Mouse (Mus musculus): ENCODE measurements around the gene Slk. TPM values are rescaled to one million over a fixed set of nuclear protein-coding genes. Genes with fewer than 3 reads are reported as not detected.

Slk gene
- polyA plus RNA-seq, 1 experiment: 5.3 TPM

DNA sequence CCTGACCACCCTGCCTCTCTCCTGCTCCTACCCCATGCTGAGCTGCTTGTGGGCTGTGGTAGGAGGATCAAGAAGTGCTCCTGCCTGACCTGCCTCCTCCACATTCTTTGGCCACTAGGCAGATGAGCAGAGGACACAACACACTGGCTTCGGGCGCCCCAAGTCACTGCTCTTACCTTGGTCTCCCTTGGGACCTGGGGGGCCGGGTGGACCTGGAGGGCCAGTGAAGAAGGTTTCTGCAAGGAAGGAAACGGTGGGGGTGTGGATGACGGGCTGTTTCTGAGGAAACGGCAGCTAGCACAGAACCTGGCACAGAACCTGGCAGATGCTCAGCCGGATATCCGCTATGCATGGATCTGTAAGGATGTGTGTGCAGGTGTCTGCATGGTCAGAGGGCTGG, 73.7 kb downstream of the Slk start:
- DNase-seq (ENCODE audit: low read depth in 1 of 2, low spot score in 2 of 2): no peak
- H3K4me1 ChIP-seq (ENCODE audit: control insufficient read depth, insufficient read depth, insufficient read length): no peaks in the 10 kb centered on the region; the same call in 1 of the 2 replicates
- no peak for TF ChIP-seq POLR2A (IDR thresholded peaks at IDR 0.05; ENCODE audit: low read depth, low read length)
- no peak for TF ChIP-seq CTCF (IDR thresholded peaks at IDR 0.05; ENCODE audit: extremely low read depth, insufficient read depth, insufficient read length, insufficient replicate concordance)
- H3K4me3 ChIP-seq (ENCODE audit: extremely low read depth, insufficient read depth, insufficient read length): no peak overlapping the region
- no peaks in the 10 kb centered on the region for H3K27me3 ChIP-seq (ENCODE audit: control insufficient read depth, insufficient read depth, low read length)
- 80% methylated on average over 8 of the region's 8 CpGs for WGBS
- no peaks in the 10 kb centered on the region for H3K36me3 ChIP-seq (ENCODE audit: control insufficient read depth, insufficient read depth, low read length)
- H3K27ac ChIP-seq (ENCODE audit: insufficient read depth, low read length): no peak overlapping the region

DNA sequence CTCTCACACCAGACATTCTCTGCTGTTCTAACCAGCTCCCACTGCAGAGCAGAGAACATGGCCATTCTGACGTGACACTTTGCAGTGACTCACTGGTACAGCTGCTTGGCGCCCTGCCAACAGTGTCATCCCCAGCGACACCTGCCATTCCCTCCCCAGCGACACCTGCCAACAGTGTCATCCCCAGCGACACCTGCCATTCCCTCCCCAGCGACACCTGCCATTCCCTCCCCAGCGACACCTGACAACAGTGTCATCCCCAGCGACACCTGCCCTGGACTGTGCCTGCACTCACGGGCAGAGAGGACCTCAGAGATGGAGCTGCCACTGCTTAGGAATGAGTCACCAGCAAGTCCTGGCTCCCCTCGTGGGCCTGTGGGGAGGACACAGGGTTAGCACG, 75.4 kb downstream of the Slk start:
- TF ChIP-seq CTCF (IDR thresholded peaks at IDR 0.05; ENCODE audit: extremely low read depth, insufficient read depth, insufficient read length, insufficient replicate concordance): no peak
- TF ChIP-seq POLR2A (IDR thresholded peaks at IDR 0.05; ENCODE audit: low read depth, low read length): no peak
- H3K4me1 ChIP-seq (ENCODE audit: control insufficient read depth, insufficient read depth, insufficient read length): no peaks in the 10 kb centered on the region; the same call in 1 of the 2 replicates

DNA sequence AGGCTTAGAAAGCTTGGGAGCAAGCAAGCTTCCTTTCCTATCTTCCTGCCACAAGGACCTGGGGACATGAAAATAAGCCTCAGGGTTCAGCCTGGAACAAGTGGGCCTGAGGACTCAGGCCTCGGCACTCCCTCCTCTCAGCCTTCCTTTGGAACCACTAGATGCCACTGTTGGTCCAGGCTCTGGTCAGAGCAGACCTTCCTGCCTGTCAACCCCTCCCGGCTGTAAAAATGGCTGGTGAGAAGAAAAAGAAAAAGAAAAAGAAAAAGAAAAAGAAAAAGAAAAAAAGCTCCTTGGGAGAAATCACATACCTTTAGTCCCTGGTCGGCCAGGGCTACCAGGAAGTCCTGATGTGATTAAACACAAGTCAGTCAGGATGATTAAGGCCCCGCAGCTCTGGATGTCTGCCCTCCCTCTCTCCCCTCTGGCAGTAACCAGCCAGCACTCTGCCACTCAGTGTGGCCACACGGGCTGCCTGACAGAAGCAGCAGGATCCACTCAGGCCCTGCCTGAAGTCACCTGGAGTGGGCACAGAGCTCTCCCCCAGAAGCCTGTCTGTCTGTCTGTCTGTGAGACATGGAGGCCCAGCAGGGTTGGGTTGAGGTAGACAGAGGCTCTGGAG, 79.5 kb downstream of the Slk start:
- no peak for DNase-seq (ENCODE audit: low read depth in 1 of 2, low spot score in 2 of 2)
- WGBS: 23% methylated on average over 5 of the region's 5 CpGs
- H3K36me3 ChIP-seq (ENCODE audit: control insufficient read depth, insufficient read depth, low read length): no peaks in the 10 kb centered on the region
- TF ChIP-seq POLR2A (IDR thresholded peaks at IDR 0.05; ENCODE audit: low read depth, low read length) (no peak), CTCF (IDR thresholded peaks at IDR 0.05; ENCODE audit: extremely low read depth, insufficient read depth, insufficient read length, insufficient replicate concordance) (peak; percentile 50; the same call in 1 of the 2 replicates)
- H3K27me3 ChIP-seq (ENCODE audit: control insufficient read depth, insufficient read depth, low read length): no peaks in the 10 kb centered on the region
- H3K4me3 ChIP-seq (ENCODE audit: extremely low read depth, insufficient read depth, insufficient read length): no peak overlapping the region
- no peak overlapping the region for H3K27ac ChIP-seq (ENCODE audit: insufficient read depth, low read length)
- H3K4me1 ChIP-seq (ENCODE audit: control insufficient read depth, insufficient read depth, insufficient read length): no peaks in the 10 kb centered on the region

More for the DNA sequence above, 75.4 kb downstream of the Slk start:
- no peak overlapping the region for H3K4me3 ChIP-seq (ENCODE audit: extremely low read depth, insufficient read depth, insufficient read length)
- DNase-seq (ENCODE audit: low read depth in 1 of 2, low spot score in 2 of 2): no peak
- no peaks in the 10 kb centered on the region for H3K36me3 ChIP-seq (ENCODE audit: control insufficient read depth, insufficient read depth, low read length)
- no peaks in the 10 kb centered on the region for H3K27me3 ChIP-seq (ENCODE audit: control insufficient read depth, insufficient read depth, low read length)
- H3K27ac ChIP-seq (ENCODE audit: insufficient read depth, low read length): no peak overlapping the region
- 76% methylated on average over 11 of the region's 11 CpGs for WGBS

DNA sequence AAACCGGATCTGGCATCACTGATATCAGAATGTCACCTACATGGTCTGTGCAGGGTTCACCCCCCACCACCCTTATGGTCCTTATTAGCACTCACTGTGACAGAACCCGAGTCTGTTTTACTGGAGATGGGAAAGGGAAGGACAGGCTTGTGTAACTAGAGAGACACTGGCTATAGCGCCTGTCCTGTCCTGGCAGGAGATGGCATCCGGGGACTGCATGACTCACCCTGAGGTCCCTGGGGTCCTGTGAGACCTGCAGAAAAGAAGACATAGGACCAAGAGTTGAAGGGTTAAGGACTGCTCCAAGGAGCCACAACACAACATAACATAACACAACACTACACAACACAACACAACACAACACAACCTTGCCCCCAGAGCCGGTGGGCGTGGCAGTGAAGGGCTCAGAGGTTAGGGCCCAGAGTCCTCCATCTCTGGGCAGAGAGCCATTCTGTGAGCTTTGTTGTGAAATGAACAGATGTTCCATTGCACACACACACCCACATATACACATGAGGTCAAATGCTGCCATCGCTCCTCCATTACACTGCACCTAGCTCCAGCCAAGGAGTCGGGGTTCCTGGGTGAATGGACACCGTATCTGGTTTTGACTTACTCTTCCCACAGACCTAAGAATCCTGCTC, 80.4 kb downstream of the Slk start:
- H3K27me3 ChIP-seq (ENCODE audit: control insufficient read depth, insufficient read depth, low read length): no peaks in the 10 kb centered on the region
- no peak for DNase-seq (ENCODE audit: low read depth in 1 of 2, low spot score in 2 of 2)
- no peak for TF ChIP-seq CTCF (IDR thresholded peaks at IDR 0.05; ENCODE audit: extremely low read depth, insufficient read depth, insufficient read length, insufficient replicate concordance)
- TF ChIP-seq POLR2A (IDR thresholded peaks at IDR 0.05; ENCODE audit: low read depth, low read length): no peak
- H3K4me1 ChIP-seq (ENCODE audit: control insufficient read depth, insufficient read depth, insufficient read length): no peaks in the 10 kb centered on the region
- no peak overlapping the region for H3K4me3 ChIP-seq (ENCODE audit: extremely low read depth, insufficient read depth, insufficient read length)
- H3K36me3 ChIP-seq (ENCODE audit: control insufficient read depth, insufficient read depth, low read length): no peaks in the 10 kb centered on the region
- 89% methylated on average over 9 of the region's 9 CpGs for WGBS
- H3K27ac ChIP-seq (ENCODE audit: insufficient read depth, low read length): no peak overlapping the region

DNA sequence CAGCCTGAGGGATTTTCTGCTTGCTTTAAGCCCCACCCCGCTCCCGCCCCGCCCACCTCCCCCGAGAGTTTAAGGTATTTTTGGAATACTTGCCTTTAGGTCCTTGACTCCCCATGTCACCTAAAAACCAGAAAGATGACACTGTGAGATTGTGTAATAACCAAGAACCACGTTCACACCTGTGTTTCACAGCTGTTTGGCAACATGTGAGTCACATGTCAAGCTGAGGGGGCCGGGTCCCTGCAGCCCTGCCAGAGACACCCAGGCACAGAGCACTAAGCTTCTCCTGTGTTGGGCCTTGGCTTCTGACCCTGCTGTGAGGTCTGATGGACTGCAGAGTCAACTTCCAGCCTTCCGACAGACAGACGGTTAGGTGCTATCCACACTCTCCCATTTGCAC, 88.1 kb downstream of the Slk start:
- no peak for TF ChIP-seq POLR2A (IDR thresholded peaks at IDR 0.05; ENCODE audit: low read depth, low read length)
- no peak for TF ChIP-seq CTCF (IDR thresholded peaks at IDR 0.05; ENCODE audit: extremely low read depth, insufficient read depth, insufficient read length, insufficient replicate concordance)
- no peaks in the 10 kb centered on the region for H3K36me3 ChIP-seq (ENCODE audit: control insufficient read depth, insufficient read depth, low read length)
- 64% methylated on average over 8 of the region's 8 CpGs for WGBS
- no peak overlapping the region for H3K27ac ChIP-seq (ENCODE audit: insufficient read depth, low read length)
- no peak for DNase-seq (ENCODE audit: low read depth in 1 of 2, low spot score in 2 of 2)
- no peaks in the 10 kb centered on the region for H3K27me3 ChIP-seq (ENCODE audit: control insufficient read depth, insufficient read depth, low read length)
- H3K4me1 ChIP-seq (ENCODE audit: control insufficient read depth, insufficient read depth, insufficient read length): no peaks in the 10 kb centered on the region
- no peak overlapping the region for H3K4me3 ChIP-seq (ENCODE audit: extremely low read depth, insufficient read depth, insufficient read length)

DNA sequence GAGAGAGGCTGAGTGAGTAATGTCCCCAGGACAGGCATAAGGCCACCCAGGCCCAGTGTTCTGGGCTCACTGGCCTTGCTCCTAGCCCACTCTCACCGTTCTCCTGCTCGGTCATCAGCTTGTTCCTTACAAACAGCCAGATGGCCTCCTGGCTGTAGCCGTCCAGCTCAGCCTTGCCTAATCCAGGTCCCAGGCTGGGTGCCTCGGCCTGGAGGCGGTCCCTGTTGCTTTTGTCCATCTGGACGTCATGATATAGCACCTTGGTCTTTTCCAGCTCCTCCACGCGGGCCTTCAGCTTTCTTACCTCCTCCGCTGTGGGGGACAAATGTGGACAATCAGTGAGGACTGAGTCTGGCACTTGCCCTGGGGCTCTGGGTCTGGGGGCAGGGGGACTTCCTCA, 88.9 kb downstream of the Slk start:
- Histone ChIP-seq H3K4me1 (ENCODE audit: control insufficient read depth, insufficient read depth, insufficient read length) (no peaks in the 10 kb centered on the region), H3K27ac (ENCODE audit: insufficient read depth, low read length) (no peak overlapping the region), H3K36me3 (ENCODE audit: control insufficient read depth, insufficient read depth, low read length) (no peaks in the 10 kb centered on the region), H3K27me3 (ENCODE audit: control insufficient read depth, insufficient read depth, low read length) (no peaks in the 10 kb centered on the region), H3K4me3 (ENCODE audit: extremely low read depth, insufficient read depth, insufficient read length) (no peak overlapping the region)
- no peak for TF ChIP-seq POLR2A (IDR thresholded peaks at IDR 0.05; ENCODE audit: low read depth, low read length)
- 88% methylated on average over 9 of the region's 9 CpGs for WGBS
- no peak for DNase-seq (ENCODE audit: low read depth in 1 of 2, low spot score in 2 of 2)

DNA sequence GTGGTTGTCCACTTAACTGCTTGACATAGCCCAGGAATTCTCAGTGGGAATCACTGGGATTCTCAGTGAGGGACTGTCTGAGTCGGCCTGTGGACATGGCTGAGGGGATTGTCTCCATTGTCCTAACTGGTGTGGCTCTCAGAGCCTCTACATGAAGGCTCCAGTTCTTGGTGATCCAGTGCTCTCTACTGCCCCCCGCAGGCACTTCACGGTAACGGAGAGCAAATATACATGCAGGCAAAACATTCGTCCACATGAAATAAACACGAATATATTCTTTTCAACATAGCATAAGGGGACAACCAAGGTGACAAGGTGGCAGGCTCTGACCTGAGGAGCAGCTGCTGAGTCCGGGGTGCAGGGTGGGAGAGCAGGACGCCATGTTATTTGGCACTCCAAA, 94.9 kb downstream of the Slk start:
- no peak overlapping the region for H3K4me3 ChIP-seq (ENCODE audit: extremely low read depth, insufficient read depth, insufficient read length)
- H3K36me3 ChIP-seq (ENCODE audit: control insufficient read depth, insufficient read depth, low read length): no peaks in the 10 kb centered on the region
- H3K4me1 ChIP-seq (ENCODE audit: control insufficient read depth, insufficient read depth, insufficient read length): no peaks in the 10 kb centered on the region
- H3K27ac ChIP-seq (ENCODE audit: insufficient read depth, low read length): no peak overlapping the region
- no peak for DNase-seq (ENCODE audit: low read depth in 1 of 2, low spot score in 2 of 2)
- H3K27me3 ChIP-seq (ENCODE audit: control insufficient read depth, insufficient read depth, low read length): no peaks in the 10 kb centered on the region
- TF ChIP-seq POLR2A (IDR thresholded peaks at IDR 0.05; ENCODE audit: low read depth, low read length): no peak
- TF ChIP-seq CTCF (IDR thresholded peaks at IDR 0.05; ENCODE audit: extremely low read depth, insufficient read depth, insufficient read length, insufficient replicate concordance): peak; percentile 24; the same call in 1 of the 2 replicates
- 58% methylated on average over 8 of the region's 8 CpGs for WGBS
